Mouse (Mus musculus): ENCODE measurements around the gene Mrpl19. TPM values are rescaled to one million over a fixed set of nuclear protein-coding genes. Genes with fewer than 3 reads are reported as not detected.

The Mrpl19 gene
- polyA plus RNA-seq, 1 experiment, result 26.3 TPM

- H3K36me3 ChIP-seq (ENCODE audit: control insufficient read depth, insufficient read depth, low read length, poor library complexity, severe bottlenecking), result peaks cover 45% of the 10 kb centered on the region
- no peaks in the 10 kb centered on the region for H3K27me3 ChIP-seq (ENCODE audit: control insufficient read depth, insufficient read depth, low read length, poor library complexity, severe bottlenecking)
- no peaks in the 10 kb centered on the region for H3K4me1 ChIP-seq (ENCODE audit: control insufficient read depth, insufficient read depth, low read length)
- no peak overlapping the region for H3K4me3 ChIP-seq (ENCODE audit: low read depth, low read length)
- no peaks in the 10 kb centered on the region for H3K9me3 ChIP-seq (replicated peaks; ENCODE audit: control insufficient read depth, insufficient read depth, low read length, poor library complexity, severe bottlenecking)
- H3K27ac ChIP-seq (ENCODE audit: insufficient read depth, low read length), result no peak overlapping the region
- H3K9ac ChIP-seq (ENCODE audit: low read depth, poor library complexity, severe bottlenecking), result no peak overlapping the region
- TF ChIP-seq EP300 (IDR thresholded peaks at IDR 0.05; ENCODE audit: insufficient read depth, low read depth, low read length), result no peak
- no peak for TF ChIP-seq POLR2A (IDR thresholded peaks at IDR 0.05; ENCODE audit: insufficient read depth, low read length)
- no peak for TF ChIP-seq CTCF (IDR thresholded peaks at IDR 0.05; ENCODE audit: low read depth, low read length)
Observed at GRCm38 (mm10) chr6:81929402-81929801, 36.4 kb downstream of the Mrpl19 start.

GRCm38 (mm10) chr6:81924304-81924703 is 41.5 kb downstream of the Mrpl19 start:
- H3K9me3 ChIP-seq (replicated peaks; ENCODE audit: control insufficient read depth, insufficient read depth, low read length, poor library complexity, severe bottlenecking), result no peaks in the 10 kb centered on the region
- no peaks in the 10 kb centered on the region for H3K4me1 ChIP-seq (ENCODE audit: control insufficient read depth, insufficient read depth, low read length)
- H3K4me3 ChIP-seq (ENCODE audit: low read depth, low read length), result peak overlapping the region; percentile 98
- no peak overlapping the region for H3K27ac ChIP-seq (ENCODE audit: insufficient read depth, low read length)
- H3K36me3 ChIP-seq (ENCODE audit: control insufficient read depth, insufficient read depth, low read length, poor library complexity, severe bottlenecking), result peaks cover 19% of the 10 kb centered on the region
- TF ChIP-seq EP300 (IDR thresholded peaks at IDR 0.05; ENCODE audit: insufficient read depth, low read depth, low read length) (no peak), CTCF (IDR thresholded peaks at IDR 0.05; ENCODE audit: low read depth, low read length) (no peak), POLR2A (IDR thresholded peaks at IDR 0.05; ENCODE audit: insufficient read depth, low read length) (no peak)
- H3K27me3 ChIP-seq (ENCODE audit: control insufficient read depth, insufficient read depth, low read length, poor library complexity, severe bottlenecking), result no peaks in the 10 kb centered on the region
- peak overlapping the region; percentile 99 for H3K9ac ChIP-seq (ENCODE audit: low read depth, poor library complexity, severe bottlenecking)

- H3K27ac ChIP-seq (ENCODE audit: insufficient read depth, low read length), result no peak within 1 kb of the TSS
- TF ChIP-seq POLR2A (IDR thresholded peaks at IDR 0.05; ENCODE audit: insufficient read depth, low read length) (peak; percentile 39), EP300 (IDR thresholded peaks at IDR 0.05; ENCODE audit: insufficient read depth, low read depth, low read length) (no peak)
Observed at GRCm38 (mm10) chr6:81923523-81924142, 42.1 kb downstream of the Mrpl19 start, which contains the start of gene Gcfc2. Gene Gcfc2 (plus strand): TSS chr6:81923669.

GRCm38 (mm10) chr6:81912177-81912576 is 53.6 kb downstream of the Mrpl19 start:
- Histone ChIP-seq H3K9ac (ENCODE audit: low read depth, poor library complexity, severe bottlenecking) (no peak overlapping the region), H3K36me3 (ENCODE audit: control insufficient read depth, insufficient read depth, low read length, poor library complexity, severe bottlenecking) (no peaks in the 10 kb centered on the region), H3K9me3 (replicated peaks; ENCODE audit: control insufficient read depth, insufficient read depth, low read length, poor library complexity, severe bottlenecking) (no peaks in the 10 kb centered on the region), H3K27ac (ENCODE audit: insufficient read depth, low read length) (no peak overlapping the region), H3K27me3 (ENCODE audit: control insufficient read depth, insufficient read depth, low read length, poor library complexity, severe bottlenecking) (no peaks in the 10 kb centered on the region), H3K4me1 (ENCODE audit: control insufficient read depth, insufficient read depth, low read length) (no peaks in the 10 kb centered on the region), H3K4me3 (ENCODE audit: low read depth, low read length) (no peak overlapping the region)
- no peak for TF ChIP-seq POLR2A (IDR thresholded peaks at IDR 0.05; ENCODE audit: insufficient read depth, low read length)
- no peak for TF ChIP-seq CTCF (IDR thresholded peaks at IDR 0.05; ENCODE audit: low read depth, low read length)
- TF ChIP-seq EP300 (IDR thresholded peaks at IDR 0.05; ENCODE audit: insufficient read depth, low read depth, low read length), result no peak

More at GRCm38 (mm10) chr6:81923523-81924142, 42.1 kb downstream of the Mrpl19 start, which contains the start of gene Gcfc2:
- no peaks in the 10 kb centered on the region for H3K9me3 ChIP-seq (replicated peaks; ENCODE audit: control insufficient read depth, insufficient read depth, low read length, poor library complexity, severe bottlenecking)
- H3K36me3 ChIP-seq (ENCODE audit: control insufficient read depth, insufficient read depth, low read length, poor library complexity, severe bottlenecking), result peaks cover 19% of the 10 kb centered on the region
- H3K4me3 ChIP-seq (ENCODE audit: low read depth, low read length), result peak within 1 kb of the TSS; percentile 98
- H3K27me3 ChIP-seq (ENCODE audit: control insufficient read depth, insufficient read depth, low read length, poor library complexity, severe bottlenecking), result no peaks in the 10 kb centered on the region
- H3K4me1 ChIP-seq (ENCODE audit: control insufficient read depth, insufficient read depth, low read length), result no peaks in the 10 kb centered on the region
- peak within 1 kb of the TSS; percentile 99 for H3K9ac ChIP-seq (ENCODE audit: low read depth, poor library complexity, severe bottlenecking)

- H3K27ac ChIP-seq (ENCODE audit: insufficient read depth, low read length), result no peak overlapping the region
- no peak overlapping the region for H3K4me3 ChIP-seq (ENCODE audit: low read depth, low read length)
- no peaks in the 10 kb centered on the region for H3K4me1 ChIP-seq (ENCODE audit: control insufficient read depth, insufficient read depth, low read length)
- TF ChIP-seq POLR2A (IDR thresholded peaks at IDR 0.05; ENCODE audit: insufficient read depth, low read length), result no peak
- TF ChIP-seq EP300 (IDR thresholded peaks at IDR 0.05; ENCODE audit: insufficient read depth, low read depth, low read length), result no peak
- TF ChIP-seq CTCF (IDR thresholded peaks at IDR 0.05; ENCODE audit: low read depth, low read length), result no peak
- no peaks in the 10 kb centered on the region for H3K27me3 ChIP-seq (ENCODE audit: control insufficient read depth, insufficient read depth, low read length, poor library complexity, severe bottlenecking)
- H3K9ac ChIP-seq (ENCODE audit: low read depth, poor library complexity, severe bottlenecking), result no peak overlapping the region
- no peaks in the 10 kb centered on the region for H3K36me3 ChIP-seq (ENCODE audit: control insufficient read depth, insufficient read depth, low read length, poor library complexity, severe bottlenecking)
- H3K9me3 ChIP-seq (replicated peaks; ENCODE audit: control insufficient read depth, insufficient read depth, low read length, poor library complexity, severe bottlenecking), result no peaks in the 10 kb centered on the region
Observed at GRCm38 (mm10) chr6:81911713-81912112, 54.0 kb downstream of the Mrpl19 start.

GRCm38 (mm10) chr6:81911244-81911643 is 54.5 kb downstream of the Mrpl19 start:
- H3K4me1 ChIP-seq (ENCODE audit: control insufficient read depth, insufficient read depth, low read length), result no peaks in the 10 kb centered on the region
- TF ChIP-seq EP300 (IDR thresholded peaks at IDR 0.05; ENCODE audit: insufficient read depth, low read depth, low read length), result no peak
- TF ChIP-seq CTCF (IDR thresholded peaks at IDR 0.05; ENCODE audit: low read depth, low read length), result no peak
- no peak for TF ChIP-seq POLR2A (IDR thresholded peaks at IDR 0.05; ENCODE audit: insufficient read depth, low read length)
- no peaks in the 10 kb centered on the region for H3K27me3 ChIP-seq (ENCODE audit: control insufficient read depth, insufficient read depth, low read length, poor library complexity, severe bottlenecking)
- H3K4me3 ChIP-seq (ENCODE audit: low read depth, low read length), result no peak overlapping the region
- H3K36me3 ChIP-seq (ENCODE audit: control insufficient read depth, insufficient read depth, low read length, poor library complexity, severe bottlenecking), result no peaks in the 10 kb centered on the region
- no peak overlapping the region for H3K9ac ChIP-seq (ENCODE audit: low read depth, poor library complexity, severe bottlenecking)
- no peaks in the 10 kb centered on the region for H3K9me3 ChIP-seq (replicated peaks; ENCODE audit: control insufficient read depth, insufficient read depth, low read length, poor library complexity, severe bottlenecking)
- no peak overlapping the region for H3K27ac ChIP-seq (ENCODE audit: insufficient read depth, low read length)
